Mouse (Mus musculus) heart, adult 2 months (tissue): ENCODE results near the gene Elf3. TPM values are rescaled to one million over a fixed set of nuclear protein-coding genes. Genes with fewer than 3 reads are reported as not detected.

Experiments
- DNase-seq, 2 experiments: peaks; one replicate each; pipeline ENCODE4 v3.0.0; 2021
- H3K27ac ChIP-seq: fragments of 200-600 bp; 2 replicates; pipeline ENCODE4 v1.8.1; 2022
- H3K27me3 ChIP-seq: fragments of 200-500 bp; 2 replicates; pipeline ENCODE4 v1.6.1; 2012; ENCODE audit warnings: mild to moderate bottlenecking, low read length, inconsistent platforms, mixed read lengths; ENCODE audit not compliant: control insufficient read depth, insufficient read depth
- H3K36me3 ChIP-seq: fragments of 200-500 bp; 2 replicates; pipeline ENCODE4 v1.6.1; 2012; ENCODE audit warnings: low read length, inconsistent platforms; ENCODE audit not compliant: control insufficient read depth, insufficient read depth
- H3K4me1 ChIP-seq: fragments of 200-500 bp; 2 replicates; pipeline ENCODE4 v1.6.1; 2011; ENCODE audit warnings: low read length; ENCODE audit not compliant: control insufficient read depth, insufficient read depth
- H3K4me3 ChIP-seq: fragments of 200-600 bp; 2 replicates; pipeline ENCODE4 v1.8.1; 2022
- H3K79me2 ChIP-seq: fragments of 200-500 bp; replicated peaks from 2 replicates; pipeline ENCODE4 v1.6.1; 2012; ENCODE audit warnings: mild to moderate bottlenecking, inconsistent platforms, low read length, moderate library complexity, mixed read lengths; ENCODE audit not compliant: control insufficient read depth, insufficient read depth
- H3K9ac ChIP-seq: fragments of 200-500 bp; 2 replicates; pipeline ENCODE4 v1.6.1; 2012; ENCODE audit warnings: low read depth, mild to moderate bottlenecking, control low read depth, inconsistent platforms, low read length, mixed read lengths
- CTCF ChIP-seq: fragments of 200-600 bp; IDR thresholded peaks from 2 replicates; pipeline ENCODE4 v1.8.1; 2022; ENCODE audit warnings: antibody characterized with exemption, mild to moderate bottlenecking, moderate library complexity
- EP300 ChIP-seq: fragments of 200-500 bp; IDR thresholded peaks from 2 replicates; pipeline ENCODE4 v1.6.1; 2011; ENCODE audit warnings: low read depth, low read length, control low read depth; ENCODE audit not compliant: insufficient read depth
- POLR2A ChIP-seq: fragments of 200-500 bp; IDR thresholded peaks from 2 replicates; pipeline ENCODE4 v1.6.1; 2011; ENCODE audit warnings: mild to moderate bottlenecking, low read depth, low read length, control low read depth; ENCODE audit not compliant: insufficient read depth
- WGBS: fragments of 180-500 bp; shearing (Covaris S2); methylation state at CpG from one replicate; pipeline ENCODE4 v1.1.7; 2018; 5-methylcytosine and 5-hydroxymethylcytosine counted together
- intact Hi-C: fragments of 180-260 bp; cut with DNase I; formaldehyde crosslinking; loops from one replicate; pipeline ENCODE4 v1.15.1; 2025
- long read RNA-seq: library from polyadenylated mRNA; stranded (forward); transcript quantifications from one replicate; pipeline ENCODE4 v2.0.0, GENCODE M21; 2021
- polyA plus RNA-seq: library from polyadenylated mRNA; depleted of rRNA; stranded (reverse); fragments of >200 nt; gene quantifications from 2 replicates; pipeline ENCODE4 v1.2.3, GENCODE M21; 2012; rRNA removed
- total RNA-seq, 2 experiments: library from RNA; stranded (reverse); gene quantifications; 2 replicates each; pipeline ENCODE4 v1.2.3; 2021

Gene Elf3
- total RNA-seq (not detected), polyA plus RNA-seq (2.0 TPM in 1 of 2 replicates, not detected in the other)
- long read RNA-seq = 0 reads

DNA sequence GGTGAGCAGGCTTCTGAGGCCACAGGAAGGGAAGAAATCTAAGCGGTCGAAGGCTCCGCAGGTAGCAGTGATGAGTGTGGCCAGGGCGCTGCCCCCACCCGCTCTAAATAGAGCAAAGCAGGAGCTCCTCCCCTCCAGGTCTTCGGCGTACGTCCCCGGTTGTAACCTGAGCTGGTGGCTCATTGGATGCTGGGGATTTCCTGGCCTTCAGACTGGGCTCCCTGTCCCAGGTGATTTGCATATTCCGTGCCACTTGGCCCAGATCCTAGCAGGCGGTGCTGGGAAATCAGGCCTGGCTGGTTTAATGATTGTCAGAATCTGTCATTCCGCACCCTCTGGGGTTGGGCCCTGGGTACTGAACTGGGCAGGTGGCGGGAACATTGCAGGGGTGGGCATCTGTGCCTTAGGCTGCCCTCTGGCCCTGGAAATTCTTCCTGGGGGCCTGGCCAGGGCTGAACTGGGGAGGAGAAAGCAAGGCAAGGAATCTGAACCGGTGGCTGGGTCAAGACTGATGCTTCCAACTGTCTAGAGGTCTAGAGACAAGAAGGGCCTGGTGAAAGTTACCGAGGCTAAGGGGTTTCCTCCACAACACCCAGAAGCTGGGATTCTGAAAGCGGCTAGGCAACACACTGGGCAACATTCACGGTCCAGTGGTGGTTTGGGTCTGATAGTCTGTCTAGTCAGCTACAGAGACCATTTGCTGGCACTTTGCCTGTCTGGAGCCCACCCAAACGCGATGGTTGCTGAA lies at the start of gene Elf3:
TSS of gene Elf3 (minus strand) at position 189 of the 748 bp plus-strand sequence.
- DNase-seq = peak in 1 of 2 experiments; percentile 25
- Histone ChIP-seq H3K4me3 (peak within 1 kb of the TSS; percentile 18; the same call in 1 of the 2 replicates), H3K27me3 (no peaks in the 10 kb centered on the region), H3K36me3 (no peaks in the 10 kb centered on the region), H3K4me1 (no peaks in the 10 kb centered on the region), H3K27ac (no peak within 1 kb of the TSS), H3K9ac (no peak within 1 kb of the TSS), H3K79me2 (no peaks in the 10 kb centered on the region)
- intact Hi-C loops = loop anchor here (1.0 to 2.0 kb wide), 3 partner anchors 86 to 110 kb away; no protein-coding TSS in a partner anchor
- WGBS = 32% methylated on average over 19 of the region's 19 CpGs
- TF ChIP-seq EP300 = no peak
- no peak for TF ChIP-seq POLR2A
- TF ChIP-seq CTCF = no peak

DNA sequence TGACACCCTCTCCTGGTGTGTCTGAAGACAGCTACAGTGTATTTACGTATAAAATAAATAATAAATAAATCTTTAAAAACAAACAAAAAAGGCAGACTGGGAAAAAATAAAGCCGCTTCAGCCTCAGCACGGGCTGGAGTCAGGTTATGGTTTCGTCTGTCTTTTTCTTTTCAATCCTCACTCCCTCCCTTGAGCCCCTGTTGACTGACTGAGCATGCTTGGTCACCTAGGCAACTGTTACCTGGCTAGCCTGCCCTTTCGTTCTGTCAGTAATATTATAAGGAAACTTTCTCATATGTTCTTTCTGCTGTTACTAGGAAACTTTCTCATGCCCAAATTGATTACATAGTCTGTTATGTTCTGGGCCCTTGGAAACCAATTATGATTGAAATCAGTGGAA lies 32.5 kb upstream of the Elf3 start:
- TF ChIP-seq CTCF (no peak), EP300 (no peak), POLR2A (no peak)
- DNase-seq = no peak
- no peaks in the 10 kb centered on the region for H3K27me3 ChIP-seq
- H3K27ac ChIP-seq = no peak overlapping the region
- WGBS = 89% methylated on average over 5 of the region's 5 CpGs
- H3K4me1 ChIP-seq = no peaks in the 10 kb centered on the region
- intact Hi-C loops = loop anchor here (5.0 kb wide), 1 partner anchor 76 kb away; no protein-coding TSS in a partner anchor
- no peaks in the 10 kb centered on the region for H3K79me2 ChIP-seq
- no peak overlapping the region for H3K4me3 ChIP-seq
- no peak overlapping the region for H3K9ac ChIP-seq
- H3K36me3 ChIP-seq = no peaks in the 10 kb centered on the region

DNA sequence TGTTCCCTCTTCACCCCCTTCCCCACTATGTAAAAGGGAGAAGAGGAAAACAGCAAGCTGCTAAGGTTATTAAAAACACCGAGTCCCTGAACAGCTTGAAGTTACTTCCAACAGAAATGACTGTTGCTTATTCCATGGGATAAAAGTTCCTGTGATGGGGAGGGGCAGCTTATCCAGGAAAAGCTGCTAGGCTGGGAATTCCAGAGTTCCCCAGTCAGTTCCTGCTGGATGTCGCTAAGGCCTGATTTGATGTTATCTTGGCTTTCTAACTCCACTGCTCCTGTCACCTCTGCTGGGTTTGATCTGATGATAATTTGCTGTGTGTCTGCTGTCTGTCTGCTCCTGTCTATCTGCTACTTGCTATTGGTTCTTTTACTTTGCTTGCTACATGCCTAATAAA lies 27.9 kb upstream of the Elf3 start:
- H3K27me3 ChIP-seq = no peaks in the 10 kb centered on the region
- no peak overlapping the region for H3K9ac ChIP-seq
- DNase-seq = no peak
- H3K27ac ChIP-seq = peak overlapping the region; percentile 58
- 49% methylated on average over 2 of the region's 2 CpGs for WGBS
- no peak overlapping the region for H3K4me3 ChIP-seq
- H3K36me3 ChIP-seq = no peaks in the 10 kb centered on the region
- TF ChIP-seq POLR2A = no peak
- TF ChIP-seq EP300 = no peak
- TF ChIP-seq CTCF = no peak
- H3K79me2 ChIP-seq = no peaks in the 10 kb centered on the region
- intact Hi-C loops = no loop called here
- H3K4me1 ChIP-seq = peaks cover 6% of the 10 kb centered on the region

DNA sequence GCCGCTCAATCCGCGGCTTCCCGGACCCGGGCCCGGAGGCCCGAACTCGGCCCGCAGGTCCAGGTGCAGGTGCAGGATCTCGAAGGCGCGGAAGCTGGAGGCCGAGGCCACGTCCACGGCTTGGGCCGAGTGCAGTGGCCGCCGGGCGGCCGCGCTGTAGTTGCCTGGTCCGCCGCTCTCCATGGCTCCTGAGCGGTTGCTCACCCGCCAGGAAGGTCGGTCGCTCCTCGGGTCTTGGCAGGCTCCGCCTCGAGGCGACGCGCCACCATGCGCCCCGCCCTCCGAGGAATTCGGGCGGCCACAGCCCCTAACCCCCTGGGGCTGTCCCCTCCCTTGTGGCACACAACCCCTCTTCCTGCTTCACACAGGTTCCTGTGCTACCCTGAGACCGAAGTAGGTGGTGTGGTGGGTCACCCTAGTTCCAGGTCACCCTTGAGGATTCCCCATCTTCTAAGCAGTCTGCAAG lies 25.5 kb upstream of the Elf3 start, which contains the start of gene Rnpep:
TSS of gene Rnpep (minus strand) at position 259 of the 466 bp plus-strand sequence.
- Histone ChIP-seq H3K4me3 (peak within 1 kb of the TSS; percentile 86), H3K79me2 (no peaks in the 10 kb centered on the region), H3K27me3 (no peaks in the 10 kb centered on the region), H3K4me1 (peaks cover 8% of the 10 kb centered on the region), H3K27ac (peak within 1 kb of the TSS; percentile 97), H3K9ac (peak within 1 kb of the TSS; percentile 94), H3K36me3 (peaks cover 4% of the 10 kb centered on the region)
- peak; percentile 86 for DNase-seq
- TF ChIP-seq EP300 (no peak), CTCF (peak; percentile 14; the same call in 1 of the 2 replicates), POLR2A (peak; percentile 70)
- intact Hi-C loops = loop anchor here (2.0 kb wide), 1 partner anchor 29 kb away; the partner anchor contains the start of gene Timm17a
- 0% methylated on average over 39 of the region's 39 CpGs for WGBS

DNA sequence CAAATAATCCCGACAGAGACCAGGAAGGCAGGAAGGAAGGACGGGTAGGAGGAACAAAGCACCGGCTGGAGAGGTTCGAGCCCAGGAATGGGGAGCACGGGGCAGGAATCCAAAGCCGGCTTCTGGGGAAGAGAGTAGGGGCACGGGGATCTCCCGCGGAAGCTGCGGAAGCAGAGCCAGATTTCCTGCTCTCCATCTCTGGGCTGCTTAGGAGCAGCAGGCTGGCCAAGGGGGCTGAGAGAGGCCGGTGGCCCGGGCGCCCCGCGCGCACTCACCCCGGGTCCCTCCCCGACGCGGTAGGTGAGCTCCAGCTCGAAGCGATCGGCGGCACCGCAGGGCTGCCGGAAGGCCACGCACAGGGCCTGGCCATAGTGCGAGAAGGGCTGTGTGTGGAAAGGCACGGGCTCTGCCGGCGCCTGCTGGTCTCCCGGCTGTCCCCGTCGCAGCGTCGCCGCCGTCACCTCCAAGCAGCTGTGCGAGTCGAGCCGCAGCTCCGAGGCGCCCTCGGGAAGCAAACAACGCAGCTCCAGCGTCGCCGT lies 25.0 kb upstream of the Elf3 start:
- H3K4me3 ChIP-seq = peak overlapping the region; percentile 86
- peaks cover 4% of the 10 kb centered on the region for H3K36me3 ChIP-seq
- peak overlapping the region; percentile 97 for H3K27ac ChIP-seq
- intact Hi-C loops = loop anchor here (2.0 kb wide), 1 partner anchor 29 kb away; the partner anchor contains the start of gene Timm17a
- H3K27me3 ChIP-seq = no peaks in the 10 kb centered on the region
- 0 out of 2 replicates have a peak, but pooled peaks have one; percentile 15 for TF ChIP-seq POLR2A
- TF ChIP-seq EP300 = no peak
- H3K9ac ChIP-seq = peak overlapping the region; percentile 94
- no peaks in the 10 kb centered on the region for H3K79me2 ChIP-seq
- under 1% methylated on average over 48 of the region's 48 CpGs for WGBS
- peaks cover 8% of the 10 kb centered on the region for H3K4me1 ChIP-seq
- no peak for DNase-seq
